Mouse (Mus musculus) cerebellum, adult 2 months (tissue): ENCODE results near the gene Plch1. TPM values are rescaled to one million over a fixed set of nuclear protein-coding genes. Genes with fewer than 3 reads are reported as not detected.
A peak's percentile ranks its signal among the peaks of the same experiment; 100 is the strongest.

ENCODE experiments used
- DNase-seq, 2 experiments: peaks; one replicate each; pipeline ENCODE4 v3.0.0; 2021
- H3K27ac ChIP-seq: fragments of 200-500 bp; 2 replicates; pipeline ENCODE4 v1.5.1; 2012; ENCODE audit warnings: low read length, control low read depth, inconsistent platforms; ENCODE audit not compliant: insufficient read depth
- H3K27me3 ChIP-seq: fragments of 200-500 bp; 2 replicates; pipeline ENCODE4 v1.6.1; 2012; ENCODE audit warnings: inconsistent platforms, mild to moderate bottlenecking, low read length, moderate library complexity; ENCODE audit not compliant: control insufficient read depth, insufficient read depth
- H3K4me1 ChIP-seq: fragments of 200-500 bp; 2 replicates; pipeline ENCODE4 v1.6.1; 2011; ENCODE audit warnings: low read length; ENCODE audit not compliant: control insufficient read depth, insufficient read depth
- H3K4me3 ChIP-seq: fragments of 200-500 bp; replicated peaks from 2 replicates; pipeline ENCODE3; 2011; ENCODE audit warnings: mild to moderate bottlenecking, low read depth, low read length, control low read depth; ENCODE audit not compliant: insufficient read depth
- CTCF ChIP-seq: fragments of 200-500 bp; IDR thresholded peaks from 2 replicates; pipeline ENCODE4 v1.5.1; 2011; ENCODE audit warnings: low read depth, mild to moderate bottlenecking, control low read depth, low read length, moderate library complexity, borderline replicate concordance; ENCODE audit not compliant: insufficient read depth
- POLR2A ChIP-seq: fragments of 200-500 bp; IDR thresholded peaks from 2 replicates; pipeline ENCODE4 v1.6.1; 2011; ENCODE audit warnings: low read length, control low read depth, borderline replicate concordance; ENCODE audit not compliant: insufficient read depth
- WGBS: fragments of 180-500 bp; shearing (Covaris S2); methylation state at CpG from one replicate; pipeline ENCODE4 v1.1.7; 2018; 5-methylcytosine and 5-hydroxymethylcytosine counted together
- polyA plus RNA-seq: library from polyadenylated mRNA; depleted of rRNA; stranded (reverse); fragments of >200 nt; gene quantifications from 2 replicates; pipeline ENCODE4 v1.2.3, GENCODE M21; 2012

Gene Plch1
- polyA plus RNA-seq, 1 experiment = 13.1 TPM

- H3K27me3 ChIP-seq = no peaks in the 10 kb centered on the region
- 64% methylated on average over 3 of the region's 3 CpGs for WGBS
Measured at GRCm38 (mm10) chr3:63815131-63815530, 84.1 kb downstream of the Plch1 start.

GRCm38 (mm10) chr3:63814203-63814602, 85.1 kb downstream of the Plch1 start:
- Histone ChIP-seq H3K27ac (no peak overlapping the region), H3K4me1 (no peaks in the 10 kb centered on the region), H3K4me3 (no peak overlapping the region), H3K27me3 (no peaks in the 10 kb centered on the region)
- no peak for DNase-seq
- 32% methylated on average over 1 of the region's 1 CpGs for WGBS
- TF ChIP-seq POLR2A = no peak
- no peak for TF ChIP-seq CTCF

More at GRCm38 (mm10) chr3:63815131-63815530, 84.1 kb downstream of the Plch1 start:
- Histone ChIP-seq H3K4me1 (no peaks in the 10 kb centered on the region), H3K4me3 (no peak overlapping the region), H3K27ac (no peak overlapping the region)
- TF ChIP-seq POLR2A (no peak), CTCF (no peak)
- no peak for DNase-seq

- no peak overlapping the region for H3K4me3 ChIP-seq
- H3K27ac ChIP-seq = no peak overlapping the region
- no peaks in the 10 kb centered on the region for H3K4me1 ChIP-seq
- DNase-seq = no peak
- WGBS = 33% methylated on average over 1 of the region's 1 CpGs
- TF ChIP-seq POLR2A = no peak
- TF ChIP-seq CTCF = no peak
- no peaks in the 10 kb centered on the region for H3K27me3 ChIP-seq
Measured at GRCm38 (mm10) chr3:63806906-63807305, 92.4 kb downstream of the Plch1 start.

- DNase-seq = no peak
Measured at GRCm38 (mm10) chr3:63805496-63805895, 93.8 kb downstream of the Plch1 start.

GRCm38 (mm10) chr3:63800685-63801084, 98.6 kb downstream of the Plch1 start:
- WGBS = 91% methylated on average over 5 of the region's 5 CpGs
- Histone ChIP-seq H3K4me1 (no peaks in the 10 kb centered on the region), H3K4me3 (no peak overlapping the region), H3K27me3 (no peaks in the 10 kb centered on the region), H3K27ac (no peak overlapping the region)
- TF ChIP-seq POLR2A = no peak
- TF ChIP-seq CTCF = no peak
- DNase-seq = no peak

More at GRCm38 (mm10) chr3:63805496-63805895, 93.8 kb downstream of the Plch1 start:
- TF ChIP-seq CTCF (no peak), POLR2A (no peak)
- H3K27ac ChIP-seq = no peak overlapping the region
- WGBS = 90% methylated on average over 2 of the region's 2 CpGs
- no peaks in the 10 kb centered on the region for H3K27me3 ChIP-seq
- no peak overlapping the region for H3K4me3 ChIP-seq
- H3K4me1 ChIP-seq = no peaks in the 10 kb centered on the region

- Histone ChIP-seq H3K27me3 (no peaks in the 10 kb centered on the region), H3K4me3 (no peak overlapping the region), H3K27ac (no peak overlapping the region), H3K4me1 (no peaks in the 10 kb centered on the region)
- WGBS = 38% methylated on average over 5 of the region's 5 CpGs
- no peak for TF ChIP-seq CTCF
- no peak for TF ChIP-seq POLR2A
- no peak for DNase-seq
Measured at GRCm38 (mm10) chr3:63786805-63787365, 112.4 kb downstream of the Plch1 start.

- 28% methylated on average over 7 of the region's 7 CpGs for WGBS
- TF ChIP-seq POLR2A = no peak
- no peak for TF ChIP-seq CTCF
- H3K4me1 ChIP-seq = no peaks in the 10 kb centered on the region
- H3K4me3 ChIP-seq = no peak overlapping the region
- peak in 1 of 2 experiments; percentile 3 for DNase-seq
- no peaks in the 10 kb centered on the region for H3K27me3 ChIP-seq
- H3K27ac ChIP-seq = no peak overlapping the region
Measured at GRCm38 (mm10) chr3:63772617-63773305, 126.5 kb downstream of the Plch1 start.

GRCm38 (mm10) chr3:63760821-63761220, 138.5 kb downstream of the Plch1 start:
- WGBS = 39% methylated on average over 1 of the region's 1 CpGs
- Histone ChIP-seq H3K27me3 (no peaks in the 10 kb centered on the region), H3K4me1 (no peaks in the 10 kb centered on the region), H3K4me3 (no peak overlapping the region), H3K27ac (no peak overlapping the region)
- TF ChIP-seq POLR2A (no peak), CTCF (no peak)
- DNase-seq = no peak
